In genomic region chr5:75718511-75719225, GRCm38 (mm10) we compare ENCODE assay signal across 15 mouse cellular contexts.
DNase-seq lines count a peak whose midpoint lies in the region; ATAC-seq and TF ChIP-seq lines count a peak whose summit lies in the region.
"Had no signal": no experiment of that assay in that cellular context is flagged by ENCODE, and none has a peak within 500 bp of the region (broad histone marks: within the 10 kb centered on the region; RNA-seq: fewer than 3 reads in every experiment).

No protein-coding gene starts in this region.

- 24% methylated on average over 12 of the region's 12 CpGs for WGBS in intestine, embryonic 14.5 days
- 58% methylated on average over 12 of the region's 12 CpGs for WGBS in intestine, postnatal 0 days
- 50% methylated on average over 12 of the region's 12 CpGs for WGBS in forebrain, postnatal 0 days

- H3K4me3 ChIP-seq in intestine, embryonic 14.5 days (ENCODE audit: low read depth, low read length) = no peak overlapping the region
- no peak overlapping the region for H3K4me3 ChIP-seq in intestine, postnatal 0 days (ENCODE audit: low read depth, low read length)
- H3K4me3 ChIP-seq in forebrain, postnatal 0 days (ENCODE audit: low read depth, low read length) = no peak overlapping the region
- H3K4me3 ChIP-seq: embryonic facial prominence, embryonic 12.5 days; midbrain, embryonic 13.5 days; neural tube, embryonic 12.5 days had no signal

- intact Hi-C loops in left cerebral cortex, postnatal 4 days (cut with DNase I) = no loop called here

- H3K9ac ChIP-seq in intestine, embryonic 14.5 days (ENCODE audit: low read length) = no peak overlapping the region
- no peak overlapping the region for H3K9ac ChIP-seq in intestine, postnatal 0 days (ENCODE audit: low read depth, low read length)
- no peak overlapping the region for H3K9ac ChIP-seq in forebrain, postnatal 0 days
- H3K9ac ChIP-seq: embryonic facial prominence, embryonic 12.5 days; liver, embryonic 14.5 days; midbrain, embryonic 13.5 days; neural tube, embryonic 12.5 days had no signal

- ATAC-seq in intestine, embryonic 14.5 days (replicated peaks; ENCODE audit: low FRiP score, low TSS enrichment, low read depth) = peak; percentile 40; the same call in 1 of the 2 replicates
- no peak for ATAC-seq in intestine, postnatal 0 days
- peak; percentile 69 for ATAC-seq in forebrain, postnatal 0 days
- ATAC-seq: midbrain, embryonic 13.5 days had no signal

- peaks cover 10% of the 10 kb centered on the region for H3K4me1 ChIP-seq in intestine, embryonic 14.5 days (replicated peaks; ENCODE audit: control insufficient read depth, insufficient read depth, low read length)
- H3K4me1 ChIP-seq in intestine, postnatal 0 days (replicated peaks; ENCODE audit: control insufficient read depth, insufficient read depth, low read length) = no peaks in the 10 kb centered on the region
- no peaks in the 10 kb centered on the region for H3K4me1 ChIP-seq in forebrain, postnatal 0 days (ENCODE audit: insufficient read depth)
- H3K4me1 ChIP-seq: embryonic facial prominence, embryonic 12.5 days; neural tube, embryonic 12.5 days had no signal

- no peaks in the 10 kb centered on the region for H3K27me3 ChIP-seq in intestine, embryonic 14.5 days (replicated peaks; ENCODE audit: control insufficient read depth, insufficient read depth, low read length)
- no peaks in the 10 kb centered on the region for H3K27me3 ChIP-seq in intestine, postnatal 0 days (replicated peaks; ENCODE audit: control insufficient read depth, insufficient read depth, low read length)
- no peaks in the 10 kb centered on the region for H3K27me3 ChIP-seq in forebrain, postnatal 0 days (ENCODE audit: insufficient read depth, low read length)
- H3K27me3 ChIP-seq: embryonic facial prominence, embryonic 12.5 days; midbrain, embryonic 13.5 days; neural tube, embryonic 12.5 days had no signal

- DNase-seq in cerebellum, postnatal 36 days = peak; percentile 5 to 8
- no peak for DNase-seq in cerebellum, adult 11 months
- DNase-seq in intestine, embryonic 14.5 days (ENCODE audit: low spot score) = peak; percentile 61
- peak; percentile 82 for DNase-seq in left cerebral cortex, postnatal 4 days
- no peak for DNase-seq in left cerebral cortex, adult 9 months (ENCODE audit: low spot score in 2 of 2)
- peak; percentile 57 for DNase-seq in forebrain, postnatal 0 days
- no peak for DNase-seq in urinary bladder, postnatal 10 days (ENCODE audit: low spot score)
- DNase-seq: adrenal gland, adult 2 months; layer of hippocampus, adult 9-11 months; spleen, adult 18-20 months had no signal

- H3K4me2 ChIP-seq in intestine, embryonic 14.5 days (ENCODE audit: low read length) = no peak overlapping the region
- H3K4me2 ChIP-seq in intestine, postnatal 0 days (replicated peaks; ENCODE audit: low read depth) = no peak overlapping the region
- H3K4me2 ChIP-seq in forebrain, postnatal 0 days (ENCODE audit: low read depth) = no peak overlapping the region
- H3K4me2 ChIP-seq: embryonic facial prominence, embryonic 12.5 days; midbrain, embryonic 13.5 days; neural tube, embryonic 12.5 days had no signal

- no peaks in the 10 kb centered on the region for H3K36me3 ChIP-seq in intestine, embryonic 14.5 days (ENCODE audit: control insufficient read depth, insufficient read depth, low read length)
- H3K36me3 ChIP-seq in intestine, postnatal 0 days (ENCODE audit: control insufficient read depth, insufficient read depth) = no peaks in the 10 kb centered on the region
- H3K36me3 ChIP-seq in forebrain, postnatal 0 days (ENCODE audit: insufficient read depth) = no peaks in the 10 kb centered on the region
- H3K36me3 ChIP-seq: embryonic facial prominence, embryonic 12.5 days; midbrain, embryonic 13.5 days; neural tube, embryonic 12.5 days had no signal

- H3K9me3 ChIP-seq in intestine, embryonic 14.5 days (ENCODE audit: control insufficient read depth, low read length) = no peaks in the 10 kb centered on the region
- no peaks in the 10 kb centered on the region for H3K9me3 ChIP-seq in intestine, postnatal 0 days (ENCODE audit: control insufficient read depth)
- H3K9me3 ChIP-seq in forebrain, postnatal 0 days (ENCODE audit: low read length) = no peaks in the 10 kb centered on the region
- H3K9me3 ChIP-seq: embryonic facial prominence, embryonic 12.5 days; midbrain, embryonic 13.5 days; neural tube, embryonic 12.5 days had no signal

- peak overlapping the region; percentile 34; the same call in 1 of the 2 replicates for H3K27ac ChIP-seq in intestine, embryonic 14.5 days (ENCODE audit: low read depth)
- H3K27ac ChIP-seq in intestine, postnatal 0 days (ENCODE audit: low read depth, low read length) = no peak overlapping the region
- H3K27ac ChIP-seq in forebrain, postnatal 0 days (ENCODE audit: low read depth, low read length) = no peak overlapping the region
- H3K27ac ChIP-seq: embryonic facial prominence, embryonic 12.5 days; liver, embryonic 14.5 days; midbrain, embryonic 13.5 days; neural tube, embryonic 12.5 days had no signal

- no peak for TF ChIP-seq CTCF in intestine, postnatal 0 days (IDR thresholded peaks at IDR 0.05; ENCODE audit: low read depth)
- TF ChIP-seq CTCF in forebrain, postnatal 0 days (IDR thresholded peaks at IDR 0.05; ENCODE audit: low read depth) = no peak

Comparison
In these comparisons a context has a peak if more than half of its experiments do, and no peak if none do; other contexts are left out.
1. DNase-seq: peak in cerebellum, postnatal 36 days (2 of 2), intestine, embryonic 14.5 days (single experiment), left cerebral cortex, postnatal 4 days (single experiment) and forebrain, postnatal 0 days (single experiment); none in cerebellum, adult 11 months (single experiment), left cerebral cortex, adult 9 months (0 of 2) and urinary bladder, postnatal 10 days (single experiment).